Mouse (Mus musculus) erythroblast, embryonic 14.5 days (primary cell): Measurements from ENCODE around the gene Pth.

Source experiments
- GATA1 ChIP-seq: IDR thresholded peaks from 2 replicates; pipeline ENCODE4 v1.6.1; 2012; ENCODE audit warnings: low read length, inconsistent platforms, mixed read lengths
- TAL1 ChIP-seq: IDR thresholded peaks from 3 replicates; pipeline ENCODE4 v1.6.1; 2012; ENCODE audit warnings: low read length, inconsistent platforms, mixed read lengths

- TF ChIP-seq GATA1: no peak
- TF ChIP-seq TAL1: no peak
These were observed 20.9 kb downstream of the Pth start for GRCm38 (mm10) chr7:113367440-113367839.
